Mouse (Mus musculus) heart, embryonic 14.5 days (tissue): ENCODE measurements at regions not wholly inside any gene's neighbourhood (a gene's known extent, or its start where the extent isn't known, plus 50 kb on each side); places are given as distances from the start of the nearest gene placed in this dataset.

Experiments
- ATAC-seq: fragments of 200-750 bp; cut with Nextera tagmentation; 2 replicates; pipeline ENCODE4 v1.8.0; 2017; ENCODE audit warnings: low read depth, moderate TSS enrichment; ENCODE audit not compliant: insufficient number of reproducible peaks, insufficient read depth, low FRiP score
- H3K27ac ChIP-seq, 2 experiments: fragments of 200-500 bp in 1 of 2; fragments of 300-500 bp in 1 of 2; sonication (generic) in 1 of 2; replicated peaks in 1 of 2; 2 replicates each; pipeline ENCODE4 v1.5.1; 2012 to 2014; ENCODE audit warnings: low read depth in 2 of 2, low read length in 2 of 2, control low read depth in 1 of 2, mild to moderate bottlenecking in 1 of 2, mixed read lengths in 1 of 2; ENCODE audit not compliant: control insufficient read depth in 1 of 2, insufficient read depth in 1 of 2
- H3K27me3 ChIP-seq: fragments of 300-500 bp; sonication (generic); 2 replicates; pipeline ENCODE4 v1.6.1; 2014; ENCODE audit warnings: mild to moderate bottlenecking, low read length, control low read depth; ENCODE audit not compliant: control insufficient read depth, insufficient read depth
- H3K36me3 ChIP-seq: fragments of 300-500 bp; sonication (generic); 2 replicates; pipeline ENCODE4 v1.6.1; 2014; ENCODE audit warnings: mild to moderate bottlenecking, control low read depth, low read length, mixed read lengths; ENCODE audit not compliant: control insufficient read depth, insufficient read depth
- H3K4me1 ChIP-seq, 2 experiments: fragments of 200-500 bp in 1 of 2; fragments of 300-500 bp in 1 of 2; sonication (generic) in 1 of 2; 2 replicates each; pipeline ENCODE4 v1.6.1; 2012 to 2014; ENCODE audit warnings: low read length in 2 of 2, control low read depth in 1 of 2, mixed read lengths in 1 of 2; ENCODE audit not compliant: control insufficient read depth in 2 of 2, insufficient read depth in 2 of 2
- H3K4me2 ChIP-seq: fragments of 300-500 bp; sonication (generic); 2 replicates; pipeline ENCODE4 v1.6.1; 2014; ENCODE audit warnings: mild to moderate bottlenecking, low read length
- H3K4me3 ChIP-seq, 2 experiments: fragments of 200-500 bp in 1 of 2; fragments of 300-500 bp in 1 of 2; sonication (generic) in 1 of 2; 2 replicates each; pipeline ENCODE4 v1.5.1; 2012 to 2014; ENCODE audit warnings: low read length in 2 of 2, mild to moderate bottlenecking in 2 of 2, control low read depth in 1 of 2, low read depth in 1 of 2, moderate library complexity in 1 of 2; ENCODE audit not compliant: control insufficient read depth in 1 of 2, insufficient read depth in 1 of 2
- H3K9ac ChIP-seq: fragments of 300-500 bp; sonication (generic); 2 replicates; pipeline ENCODE4 v1.6.1; 2014; ENCODE audit warnings: mild to moderate bottlenecking, low read length
- H3K9me3 ChIP-seq: fragments of 300-500 bp; sonication (generic); 2 replicates; pipeline ENCODE4 v1.6.1; 2016; ENCODE audit warnings: low read length, control low read depth; ENCODE audit not compliant: control insufficient read depth
- WGBS: fragments of 180-500 bp; shearing (Covaris S2); extraction: QIAGEN DNeasy Blood & Tissue Kit; methylation state at CpG from one replicate; pipeline ENCODE4 v1.1.7; 2014; 5-methylcytosine and 5-hydroxymethylcytosine counted together

DNA sequence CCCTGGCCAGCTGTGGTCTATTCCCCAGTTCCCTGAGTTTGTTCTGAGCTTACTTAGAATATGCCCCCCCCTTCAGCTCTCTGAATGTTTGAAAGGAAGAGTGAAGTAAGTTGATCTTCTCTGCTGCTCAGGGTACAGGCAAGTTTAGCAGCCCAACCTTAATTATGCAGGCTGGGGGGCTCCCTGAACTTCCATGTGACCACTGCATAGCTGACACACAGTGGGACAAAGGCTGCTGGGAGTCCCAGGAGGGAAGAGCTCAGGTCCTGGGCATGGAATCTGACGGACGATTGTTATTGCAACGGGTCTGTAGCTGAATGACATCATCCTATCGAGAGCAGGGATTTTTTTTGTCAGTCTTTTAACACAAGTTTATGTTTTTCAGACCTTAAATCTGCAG lies 148.8 kb downstream of the Ttc32 start:
- no peak for ATAC-seq
- peaks cover 3 to 4% of the 10 kb centered on the region in 2 experiments; a peak in 2 of 4 replicates for H3K4me1 ChIP-seq
- no peak overlapping the region for H3K4me2 ChIP-seq
- H3K27me3 ChIP-seq: no peaks in the 10 kb centered on the region
- H3K4me3 ChIP-seq: no peak overlapping the region
- H3K36me3 ChIP-seq: no peaks in the 10 kb centered on the region
- whole genome bisulfite sequencing: 42% methylated on average over 4 of the region's 4 CpGs
- no peak overlapping the region for H3K27ac ChIP-seq
- H3K9me3 ChIP-seq: no peaks in the 10 kb centered on the region
- H3K9ac ChIP-seq: no peak overlapping the region

DNA sequence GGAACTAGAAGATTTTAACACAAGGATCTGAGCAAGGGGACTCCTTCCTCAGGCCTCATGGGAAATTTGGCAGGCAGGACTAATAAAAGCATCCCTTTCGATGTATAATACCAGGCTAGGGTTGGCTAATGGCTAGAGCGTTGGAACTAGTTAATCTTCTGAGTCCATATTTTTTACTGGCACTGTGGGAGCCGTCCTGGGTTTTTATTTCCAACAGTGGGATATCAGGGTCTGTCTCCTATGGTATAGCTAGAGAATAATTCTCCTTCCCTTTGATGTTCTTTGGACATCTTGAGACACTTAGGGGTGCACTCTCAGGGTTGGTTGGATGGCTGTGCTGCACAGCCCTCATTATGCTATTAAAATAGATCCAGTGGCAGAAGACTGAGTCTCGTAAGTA lies 150.9 kb downstream of the Ttc32 start:
- H3K27ac ChIP-seq: no peak overlapping the region
- H3K4me2 ChIP-seq: no peak overlapping the region
- no peak overlapping the region for H3K9ac ChIP-seq
- no peak for ATAC-seq
- WGBS: 83% methylated on average over 4 of the region's 4 CpGs
- no peaks in the 10 kb centered on the region for H3K9me3 ChIP-seq
- no peaks in the 10 kb centered on the region for H3K4me1 ChIP-seq
- H3K27me3 ChIP-seq: no peaks in the 10 kb centered on the region
- H3K36me3 ChIP-seq: no peaks in the 10 kb centered on the region
- H3K4me3 ChIP-seq: no peak overlapping the region

DNA sequence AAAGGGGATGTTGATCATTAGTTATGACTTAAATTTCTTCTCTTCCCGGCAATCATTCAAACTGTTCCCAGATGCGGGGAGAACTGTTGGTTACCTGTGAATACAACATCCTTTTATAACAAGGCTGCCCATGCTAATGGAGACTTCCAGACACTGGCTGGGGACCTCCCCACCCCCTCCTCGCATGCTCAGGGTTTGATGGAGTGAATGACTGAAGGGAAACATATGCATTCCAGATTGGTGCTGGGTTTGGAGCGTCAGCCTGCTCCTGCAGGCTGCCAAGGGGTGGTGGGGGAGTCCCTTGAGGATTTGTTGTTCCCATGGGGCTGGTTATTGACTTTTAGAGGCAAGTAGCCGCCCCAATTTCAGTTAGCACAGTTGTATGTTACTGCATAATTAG lies 161.9 kb downstream of the Ttc32 start:
- Histone ChIP-seq H3K9ac (no peak overlapping the region), H3K4me3 (no peak overlapping the region), H3K36me3 (no peaks in the 10 kb centered on the region), H3K27ac (no peak overlapping the region), H3K4me1 (no peaks in the 10 kb centered on the region), H3K27me3 (no peaks in the 10 kb centered on the region), H3K4me2 (no peak overlapping the region), H3K9me3 (no peaks in the 10 kb centered on the region)
- ATAC-seq: no peak
- 76% methylated on average over 5 of the region's 5 CpGs for WGBS

DNA sequence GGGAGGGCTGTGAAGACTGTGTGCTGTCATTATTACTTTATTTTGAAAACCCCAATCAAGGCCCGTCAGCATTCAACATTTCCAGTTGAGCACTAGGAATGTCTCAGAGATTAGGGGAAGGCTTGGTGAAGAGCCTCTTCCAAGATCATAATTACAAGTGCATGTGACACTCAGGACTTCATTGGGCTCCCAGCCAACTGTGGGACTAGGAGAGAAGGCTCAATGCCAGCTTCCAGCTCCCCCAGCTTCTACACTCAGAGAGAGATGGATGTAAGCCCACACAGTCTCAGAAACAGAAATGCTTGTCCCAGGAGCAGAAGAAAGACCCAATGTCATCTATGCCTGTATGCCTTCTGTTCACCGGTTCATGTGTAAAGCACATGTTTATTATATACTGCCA lies 169.5 kb downstream of the Ttc32 start:
- no peaks in the 10 kb centered on the region for H3K27me3 ChIP-seq
- no peaks in the 10 kb centered on the region for H3K9me3 ChIP-seq
- H3K4me1 ChIP-seq: no peaks in the 10 kb centered on the region
- 63% methylated on average over 2 of the region's 2 CpGs for WGBS
- ATAC-seq: no peak
- no peak overlapping the region for H3K4me3 ChIP-seq
- no peak overlapping the region for H3K27ac ChIP-seq
- H3K4me2 ChIP-seq: no peak overlapping the region
- no peak overlapping the region for H3K9ac ChIP-seq
- no peaks in the 10 kb centered on the region for H3K36me3 ChIP-seq

DNA sequence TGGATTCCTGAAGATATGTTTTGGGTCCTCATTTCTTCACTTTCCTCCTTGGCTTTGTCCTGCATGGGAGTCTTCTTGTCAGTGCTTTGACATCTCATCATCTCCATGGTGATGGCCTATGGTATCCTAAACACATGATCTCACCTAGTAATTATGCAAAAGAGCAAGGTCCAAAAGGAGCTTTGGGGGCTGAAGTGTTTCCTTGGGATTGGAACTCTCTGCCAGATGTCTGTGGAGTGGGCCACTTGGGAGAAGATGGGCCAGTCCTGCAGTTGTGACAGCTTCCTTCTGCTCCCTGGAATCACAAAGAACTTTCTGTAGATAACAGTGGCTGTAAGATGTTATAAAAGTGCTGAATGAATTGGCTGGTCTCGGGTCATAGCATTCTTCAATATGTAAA lies 182.4 kb downstream of the Ttc32 start:
- no peak overlapping the region for H3K9ac ChIP-seq
- H3K4me1 ChIP-seq: no peaks in the 10 kb centered on the region
- no peaks in the 10 kb centered on the region for H3K27me3 ChIP-seq
- H3K4me2 ChIP-seq: no peak overlapping the region
- 65% methylated on average over 1 of the region's 1 CpGs for WGBS
- H3K9me3 ChIP-seq: no peaks in the 10 kb centered on the region
- no peaks in the 10 kb centered on the region for H3K36me3 ChIP-seq
- no peak overlapping the region for H3K4me3 ChIP-seq
- H3K27ac ChIP-seq: no peak overlapping the region
- ATAC-seq: no peak

DNA sequence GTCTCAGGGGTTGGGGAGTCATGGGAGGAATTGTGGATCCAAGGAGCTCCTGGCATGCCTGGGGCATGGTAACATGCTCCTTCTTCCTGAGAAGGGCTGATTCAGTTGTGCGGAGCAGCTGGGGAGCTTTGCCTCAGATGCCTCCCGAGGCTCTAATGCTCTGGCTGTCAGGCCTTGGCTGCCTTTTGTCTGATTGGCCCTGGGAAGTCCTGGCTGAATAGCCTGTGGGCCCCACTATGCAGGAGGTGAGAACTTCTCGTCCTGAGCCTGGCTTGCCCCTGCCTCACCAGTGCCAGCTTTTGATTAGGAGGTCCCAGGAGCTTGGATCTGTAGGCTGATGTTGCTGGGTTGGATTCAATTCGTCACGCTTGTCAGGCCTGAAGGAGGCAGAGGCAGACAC lies 195.2 kb downstream of the Ttc32 start:
- WGBS: 40% methylated on average over 5 of the region's 5 CpGs
- peaks cover 4 to 8% of the 10 kb centered on the region in 2 experiments for H3K4me1 ChIP-seq
- no peak overlapping the region for H3K4me3 ChIP-seq
- no peak overlapping the region for H3K9ac ChIP-seq
- no peaks in the 10 kb centered on the region for H3K9me3 ChIP-seq
- no peak overlapping the region for H3K27ac ChIP-seq
- ATAC-seq: no peak
- no peaks in the 10 kb centered on the region for H3K36me3 ChIP-seq
- no peaks in the 10 kb centered on the region for H3K27me3 ChIP-seq
- no peak overlapping the region for H3K4me2 ChIP-seq

DNA sequence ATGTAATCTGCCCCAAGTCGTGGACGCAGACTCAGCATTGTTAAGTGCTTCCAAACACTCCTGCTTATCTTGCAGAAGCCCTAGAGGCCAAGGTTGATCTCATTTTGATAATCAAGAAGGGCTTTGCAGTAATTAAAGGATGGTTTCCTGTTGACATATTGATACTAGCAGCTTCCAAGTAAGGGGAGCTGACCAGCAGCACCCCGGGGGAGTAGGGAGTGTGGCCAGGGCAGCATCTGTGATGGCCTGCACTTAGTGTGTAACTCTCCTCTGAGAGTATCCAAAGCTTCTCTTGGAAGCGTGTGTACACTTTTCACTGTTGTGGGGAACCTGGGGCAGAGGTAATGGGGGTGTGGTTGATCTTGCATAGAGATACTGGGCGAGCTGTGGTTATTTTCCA lies 198.1 kb downstream of the Ttc32 start:
- no peak overlapping the region for H3K4me3 ChIP-seq
- peaks cover 10% of the 10 kb centered on the region in 2 experiments for H3K4me1 ChIP-seq
- H3K9ac ChIP-seq: no peak overlapping the region
- no peaks in the 10 kb centered on the region for H3K9me3 ChIP-seq
- H3K27ac ChIP-seq: no peak overlapping the region
- ATAC-seq: no peak
- no peaks in the 10 kb centered on the region for H3K27me3 ChIP-seq
- H3K4me2 ChIP-seq: no peak overlapping the region
- 76% methylated on average over 5 of the region's 5 CpGs for WGBS
- no peaks in the 10 kb centered on the region for H3K36me3 ChIP-seq

DNA sequence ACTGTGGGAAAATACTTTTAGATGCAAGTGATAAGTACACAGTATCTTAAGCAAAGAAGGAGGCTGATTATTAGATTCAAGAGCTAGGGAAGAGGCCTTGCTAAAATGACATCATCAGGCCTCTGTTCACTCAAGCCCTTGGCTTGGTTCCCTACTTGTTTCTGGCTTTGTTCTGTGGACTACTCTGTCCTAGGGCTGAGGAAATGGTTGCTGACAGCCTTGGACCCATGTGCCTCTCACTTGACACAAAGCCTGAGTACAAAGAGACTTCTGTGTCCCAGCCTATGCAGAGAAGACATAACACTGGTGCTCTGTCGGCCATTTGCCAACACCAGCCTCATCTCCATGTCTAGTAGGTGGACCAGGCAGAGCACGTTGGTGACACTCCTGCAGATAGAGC lies 198.7 kb downstream of the Ttc32 start:
- Histone ChIP-seq H3K27ac (no peak overlapping the region), H3K9me3 (no peaks in the 10 kb centered on the region), H3K9ac (no peak overlapping the region), H3K4me2 (no peak overlapping the region), H3K36me3 (no peaks in the 10 kb centered on the region), H3K27me3 (no peaks in the 10 kb centered on the region), H3K4me1 (peaks cover 10% of the 10 kb centered on the region in 2 experiments), H3K4me3 (no peak overlapping the region)
- 61% methylated on average over 2 of the region's 2 CpGs for WGBS
- ATAC-seq: no peak
